Mouse (Mus musculus) intestine, postnatal 0 days (tissue): ENCODE results near the gene Pik3r1. TPM values are rescaled to one million over a fixed set of nuclear protein-coding genes. Genes with fewer than 3 reads are reported as not detected.

Experiments
- ATAC-seq: fragments of 200-750 bp; cut with Nextera tagmentation; 2 replicates; pipeline ENCODE4 v1.8.0; 2017; ENCODE audit warnings: mild to moderate bottlenecking, moderate TSS enrichment, moderate library complexity
- H3K27ac ChIP-seq: fragments of 300-500 bp; sonication (generic); 2 replicates; pipeline ENCODE4 v1.5.1; 2014; ENCODE audit warnings: mild to moderate bottlenecking, low read depth, low read length, moderate library complexity
- H3K27me3 ChIP-seq: fragments of 300-500 bp; sonication (generic); replicated peaks from 2 replicates; pipeline ENCODE4 v1.6.1; 2014; ENCODE audit warnings: low read length, mixed read lengths; ENCODE audit not compliant: control insufficient read depth, insufficient read depth
- H3K36me3 ChIP-seq: fragments of 300-500 bp; sonication (generic); 2 replicates; pipeline ENCODE4 v1.6.1; 2014; ENCODE audit warnings: mild to moderate bottlenecking, moderate library complexity; ENCODE audit not compliant: control insufficient read depth, insufficient read depth
- H3K4me1 ChIP-seq: fragments of 300-500 bp; sonication (generic); replicated peaks from 2 replicates; pipeline ENCODE4 v1.6.1; 2014; ENCODE audit warnings: antibody characterized with exemption, low read length, mixed read lengths; ENCODE audit not compliant: control insufficient read depth, insufficient read depth
- H3K4me2 ChIP-seq: fragments of 300-500 bp; sonication (generic); replicated peaks from 2 replicates; pipeline ENCODE4 v1.6.1; 2014; ENCODE audit warnings: low read depth, mild to moderate bottlenecking, moderate library complexity
- H3K4me3 ChIP-seq: fragments of 300-500 bp; sonication (generic); 2 replicates; pipeline ENCODE4 v1.5.1; 2014; ENCODE audit warnings: low read depth, low read length
- H3K9ac ChIP-seq: fragments of 300-500 bp; sonication (generic); 2 replicates; pipeline ENCODE4 v1.6.1; 2014; ENCODE audit warnings: mild to moderate bottlenecking, low read depth, low read length
- H3K9me3 ChIP-seq: fragments of 300-500 bp; sonication (generic); 2 replicates; pipeline ENCODE4 v1.6.1; 2016; ENCODE audit warnings: mixed run types; ENCODE audit not compliant: control insufficient read depth
- CTCF ChIP-seq: sonication (generic); IDR thresholded peaks from 2 replicates; pipeline ENCODE4 v1.5.1; 2016; ENCODE audit warnings: low read depth, mild to moderate bottlenecking, control low read depth, antibody characterized with exemption, moderate library complexity
- WGBS: fragments of 180-500 bp; shearing (Covaris S2); extraction: QIAGEN DNeasy Blood & Tissue Kit; methylation state at CpG from one replicate; pipeline ENCODE4 v1.1.7; 2014; 5-methylcytosine and 5-hydroxymethylcytosine counted together
- polyA plus RNA-seq: library from polyadenylated mRNA; unstranded; fragments of >200 nt; fragmentation: Nextera tagmentation; extraction: Ambion mirVana; gene quantifications from 2 replicates; pipeline ENCODE4 v1.2.1, GENCODE M21; 2015

Pik3r1 gene
- polyA plus RNA-seq, 1 experiment from 2014 or later = 14.7 TPM

GRCm38 (mm10) chr13:101757801-101758422, 10.1 kb downstream of the Pik3r1 start:
- Histone ChIP-seq H3K4me3 (no peak overlapping the region), H3K9me3 (no peaks in the 10 kb centered on the region), H3K27me3 (0 out of 2 replicates have a peak, but pooled peaks cover 2% of the 10 kb centered on the region), H3K27ac (no peak overlapping the region), H3K4me1 (peaks cover 25% of the 10 kb centered on the region), H3K4me2 (no peak overlapping the region), H3K36me3 (peaks cover 32% of the 10 kb centered on the region), H3K9ac (no peak overlapping the region)
- TF ChIP-seq CTCF = no peak
- ATAC-seq = no peak
- 71% methylated on average over 22 of the region's 22 CpGs for WGBS

DNA sequence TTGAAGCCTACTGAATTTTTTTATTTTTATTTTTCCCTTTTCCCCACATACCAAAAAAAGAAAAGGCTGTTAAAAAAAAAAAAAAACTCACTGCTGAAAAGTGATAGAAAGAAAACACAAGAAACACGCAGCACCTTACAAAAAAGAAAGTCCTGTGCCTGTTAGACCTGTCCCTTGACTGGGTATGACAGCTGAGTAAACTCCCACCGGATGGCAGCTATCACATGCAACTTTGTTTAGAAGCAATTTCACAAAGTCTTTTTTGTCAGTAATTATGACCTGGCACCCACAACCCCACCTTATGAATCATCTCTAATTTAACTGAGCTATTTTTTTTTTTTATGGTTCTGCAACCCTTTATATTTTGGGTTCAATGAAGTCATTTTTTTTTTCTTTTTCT, 12.8 kb downstream of the Pik3r1 start:
- no peak for ATAC-seq
- Histone ChIP-seq H3K27me3 (0 out of 2 replicates have a peak, but pooled peaks cover 2% of the 10 kb centered on the region), H3K27ac (no peak overlapping the region), H3K4me3 (no peak overlapping the region), H3K36me3 (peaks cover 39% of the 10 kb centered on the region), H3K4me1 (peaks cover 16% of the 10 kb centered on the region; the same call in 1 of the 2 replicates), H3K9ac (no peak overlapping the region), H3K4me2 (no peak overlapping the region), H3K9me3 (no peaks in the 10 kb centered on the region)
- WGBS = 75% methylated on average over 2 of the region's 2 CpGs
- no peak for TF ChIP-seq CTCF

DNA sequence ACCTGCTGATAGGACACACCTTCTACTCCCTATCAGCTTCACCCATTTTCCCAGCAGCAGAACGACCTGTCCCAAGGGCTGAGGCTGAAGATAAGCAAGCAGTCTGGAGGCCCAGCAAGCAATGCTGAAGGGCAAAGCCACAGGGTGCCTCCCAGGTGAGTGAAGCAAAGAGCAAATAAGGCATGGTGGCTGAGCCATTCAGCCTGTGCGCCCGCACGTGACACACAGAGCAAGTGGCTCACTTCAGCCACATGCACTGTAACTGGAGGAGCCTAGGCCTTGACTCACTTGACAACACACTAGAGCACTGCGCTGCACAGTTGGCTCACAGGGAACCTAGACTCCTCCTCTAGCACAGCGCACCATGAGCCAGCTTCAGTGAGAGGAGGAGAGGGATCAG, 14.4 kb downstream of the Pik3r1 start:
- 0 out of 2 replicates have a peak, but pooled peaks cover 2% of the 10 kb centered on the region for H3K27me3 ChIP-seq
- H3K27ac ChIP-seq = peak overlapping the region; percentile 41; the same call in 1 of the 2 replicates
- no peak overlapping the region for H3K4me3 ChIP-seq
- no peak overlapping the region for H3K9ac ChIP-seq
- WGBS = 47% methylated on average over 6 of the region's 6 CpGs
- no peak for TF ChIP-seq CTCF
- peak; percentile 99 for ATAC-seq
- H3K4me2 ChIP-seq = peak overlapping the region; percentile 38; the same call in 1 of the 2 replicates
- H3K36me3 ChIP-seq = peaks cover 37% of the 10 kb centered on the region
- H3K9me3 ChIP-seq = no peaks in the 10 kb centered on the region
- peaks cover 20% of the 10 kb centered on the region; the same call in 1 of the 2 replicates for H3K4me1 ChIP-seq

- TF ChIP-seq CTCF = no peak
- H3K4me1 ChIP-seq = peaks cover 20% of the 10 kb centered on the region; the same call in 1 of the 2 replicates
- H3K9ac ChIP-seq = no peak overlapping the region
- no peaks in the 10 kb centered on the region for H3K9me3 ChIP-seq
- ATAC-seq = no peak
- H3K27ac ChIP-seq = no peak overlapping the region
- peaks cover 19% of the 10 kb centered on the region for H3K36me3 ChIP-seq
- H3K27me3 ChIP-seq = no peaks in the 10 kb centered on the region
- WGBS = 67% methylated on average over 4 of the region's 4 CpGs
- no peak overlapping the region for H3K4me3 ChIP-seq
- no peak overlapping the region for H3K4me2 ChIP-seq
Observed at GRCm38 (mm10) chr13:101751816-101752215, 16.2 kb downstream of the Pik3r1 start.

- Histone ChIP-seq H3K9ac (no peak overlapping the region), H3K36me3 (peaks cover 2% of the 10 kb centered on the region; the same call in 1 of the 2 replicates), H3K9me3 (no peaks in the 10 kb centered on the region), H3K27ac (no peak overlapping the region), H3K4me1 (peaks cover 17% of the 10 kb centered on the region; the same call in 1 of the 2 replicates), H3K27me3 (no peaks in the 10 kb centered on the region), H3K4me3 (no peak overlapping the region), H3K4me2 (no peak overlapping the region)
- WGBS = 64% methylated on average over 8 of the region's 8 CpGs
- no peak for TF ChIP-seq CTCF
- ATAC-seq = no peak
Observed at GRCm38 (mm10) chr13:101746012-101746595, 21.9 kb downstream of the Pik3r1 start.

- ATAC-seq = no peak
- Histone ChIP-seq H3K9ac (no peak overlapping the region), H3K27ac (no peak overlapping the region), H3K4me2 (no peak overlapping the region), H3K27me3 (no peaks in the 10 kb centered on the region), H3K36me3 (peaks cover 2% of the 10 kb centered on the region; the same call in 1 of the 2 replicates), H3K4me1 (peaks cover 17% of the 10 kb centered on the region; the same call in 1 of the 2 replicates), H3K4me3 (no peak overlapping the region), H3K9me3 (no peaks in the 10 kb centered on the region)
- 52% methylated on average over 5 of the region's 5 CpGs for WGBS
- TF ChIP-seq CTCF = no peak
Observed at GRCm38 (mm10) chr13:101744943-101745342, 23.1 kb downstream of the Pik3r1 start.
